8 mouse cellular contexts compared by ENCODE assay signal in genomic region chr17:56756703-56757399, GRCm38 (mm10). TPM values are rescaled to one million over a fixed set of nuclear protein-coding genes. Genes with fewer than 3 reads are reported as not detected.
DNase-seq lines count a peak whose midpoint lies in the region; ATAC-seq and TF ChIP-seq lines count a peak whose summit lies in the region.

No protein-coding gene starts in this region.

- no peak for TF ChIP-seq POLR2A in spleen, adult 2 months (IDR thresholded peaks at IDR 0.05; ENCODE audit: low read depth, low read length)
- no peak for TF ChIP-seq POLR2A in lung, adult 2 months (IDR thresholded peaks at IDR 0.05; ENCODE audit: borderline replicate concordance, extremely low read depth, low read depth, low read length)

- H3K4me2 ChIP-seq in forebrain, embryonic 11.5 days (ENCODE audit: low read depth, low read length, severe bottlenecking) = peak overlapping the region; percentile 95
- H3K4me2 ChIP-seq in intestine, embryonic 15.5 days (replicated peaks) = peak overlapping the region; percentile 100
- H3K4me2 ChIP-seq in stomach, postnatal 0 days (replicated peaks; ENCODE audit: low read depth) = peak overlapping the region; percentile 100

- no peaks in the 10 kb centered on the region for H3K9me3 ChIP-seq in forebrain, embryonic 11.5 days (ENCODE audit: control insufficient read depth, low read length)
- no peaks in the 10 kb centered on the region for H3K9me3 ChIP-seq in intestine, embryonic 15.5 days
- no peaks in the 10 kb centered on the region for H3K9me3 ChIP-seq in stomach, postnatal 0 days (ENCODE audit: control insufficient read depth, low read length)

- TF ChIP-seq EP300 in stomach, postnatal 0 days (optimal IDR thresholded peaks at IDR 0.05) = no peak

- DNase-seq in spleen, adult 2 months (ENCODE audit: low read depth in 1 of 2, low spot score in 2 of 2) = no peak
- DNase-seq in spleen, postnatal 36 days (ENCODE audit: low spot score in 2 of 2) = no peak
- peak; percentile 66 for DNase-seq in forebrain, embryonic 11.5 days (ENCODE audit: low spot score)
- peak; percentile 41 for DNase-seq in lung, adult 2 months
- DNase-seq in stomach, postnatal 0 days (ENCODE audit: low spot score) = peak; percentile 63
- no peak for DNase-seq in right cerebral cortex, postnatal 25 days
- DNase-seq in layer of hippocampus, adult 18-20 months (ENCODE audit: low spot score in 2 of 2) = no peak

- no peaks in the 10 kb centered on the region for H3K36me3 ChIP-seq in spleen, adult 2 months (ENCODE audit: control insufficient read depth, insufficient read depth, low read length)
- H3K36me3 ChIP-seq in forebrain, embryonic 11.5 days (ENCODE audit: control insufficient read depth, insufficient read depth, low read length) = no peaks in the 10 kb centered on the region
- no peaks in the 10 kb centered on the region for H3K36me3 ChIP-seq in intestine, embryonic 15.5 days
- no peaks in the 10 kb centered on the region for H3K36me3 ChIP-seq in stomach, postnatal 0 days (ENCODE audit: control insufficient read depth, insufficient read depth, low read length)

- H3K4me3 ChIP-seq in spleen, adult 2 months (ENCODE audit: extremely low read depth, insufficient read depth, insufficient read length) = peak overlapping the region; percentile 35; the same call in 1 of the 2 replicates
- H3K4me3 ChIP-seq in forebrain, embryonic 11.5 days (ENCODE audit: low read depth, low read length) = peak overlapping the region; percentile 40
- H3K4me3 ChIP-seq in intestine, embryonic 15.5 days (replicated peaks) = peak overlapping the region; percentile 59
- no peak overlapping the region for H3K4me3 ChIP-seq in lung, adult 2 months (replicated peaks; ENCODE audit: extremely low read depth, low read depth, low read length)
- H3K4me3 ChIP-seq in stomach, postnatal 0 days (ENCODE audit: low read depth, low read length) = peak overlapping the region; percentile 66

- no peak overlapping the region for H3K27ac ChIP-seq in spleen, adult 2 months (ENCODE audit: insufficient read depth, low read length)
- no peak overlapping the region for H3K27ac ChIP-seq in forebrain, embryonic 11.5 days (ENCODE audit: low read depth, low read length)
- H3K27ac ChIP-seq in intestine, embryonic 15.5 days = no peak overlapping the region
- H3K27ac ChIP-seq in stomach, postnatal 0 days (replicated peaks) = peak overlapping the region; percentile 45; the same call in 1 of the 2 replicates

- ATAC-seq in forebrain, embryonic 11.5 days (replicated peaks; ENCODE audit: low FRiP score) = peak; percentile 15
- ATAC-seq in intestine, embryonic 15.5 days = peak; percentile 23
- peak; percentile 13 for ATAC-seq in stomach, postnatal 0 days (ENCODE audit: low FRiP score, low TSS enrichment)

- peaks cover 12% of the 10 kb centered on the region; the same call in 1 of the 2 replicates for H3K4me1 ChIP-seq in spleen, adult 2 months (ENCODE audit: control insufficient read depth, insufficient read depth, insufficient read length)
- peaks cover 11% of the 10 kb centered on the region; the same call in 1 of the 2 replicates for H3K4me1 ChIP-seq in forebrain, embryonic 11.5 days (replicated peaks; ENCODE audit: control insufficient read depth, insufficient read depth, low read length)
- peaks cover 43% of the 10 kb centered on the region for H3K4me1 ChIP-seq in intestine, embryonic 15.5 days (replicated peaks)
- no peaks in the 10 kb centered on the region; the same call in 1 of the 2 replicates for H3K4me1 ChIP-seq in lung, adult 2 months (ENCODE audit: control insufficient read depth, insufficient read depth, low read length)
- peaks cover 6% of the 10 kb centered on the region for H3K4me1 ChIP-seq in stomach, postnatal 0 days (replicated peaks; ENCODE audit: control insufficient read depth, insufficient read depth)

- peaks cover 16% of the 10 kb centered on the region for H3K27me3 ChIP-seq in spleen, adult 2 months (ENCODE audit: control insufficient read depth, insufficient read depth, low read length)
- peaks cover 59% of the 10 kb centered on the region for H3K27me3 ChIP-seq in forebrain, embryonic 11.5 days (ENCODE audit: control insufficient read depth, insufficient read depth, low read length)
- peaks cover 44% of the 10 kb centered on the region for H3K27me3 ChIP-seq in intestine, embryonic 15.5 days (replicated peaks)
- no peaks in the 10 kb centered on the region for H3K27me3 ChIP-seq in stomach, postnatal 0 days (ENCODE audit: control insufficient read depth, insufficient read depth, low read length)

- TF ChIP-seq CTCF in spleen, adult 2 months (IDR thresholded peaks at IDR 0.05; ENCODE audit: extremely low read depth, insufficient read depth, insufficient read length, insufficient replicate concordance) = no peak
- TF ChIP-seq CTCF in lung, adult 2 months (IDR thresholded peaks at IDR 0.05; ENCODE audit: insufficient read depth, low read length) = no peak
- TF ChIP-seq CTCF in stomach, postnatal 0 days (IDR thresholded peaks at IDR 0.05; ENCODE audit: low read depth) = peak; percentile 78

- peak overlapping the region; percentile 54 for H3K9ac ChIP-seq in forebrain, embryonic 11.5 days (ENCODE audit: low read length)
- peak overlapping the region; percentile 61 for H3K9ac ChIP-seq in intestine, embryonic 15.5 days
- peak overlapping the region; percentile 78 for H3K9ac ChIP-seq in stomach, postnatal 0 days (ENCODE audit: low read length)

- 5% methylated on average over 51 of the region's 51 CpGs for WGBS in spleen, adult 2 months
- 1% methylated on average over 44 of the region's 51 CpGs for WGBS in forebrain, embryonic 11.5 days
- under 1% methylated on average over 51 of the region's 51 CpGs for WGBS in intestine, embryonic 15.5 days
- WGBS in lung, adult 2 months = 1% methylated on average over 51 of the region's 51 CpGs
- WGBS in stomach, postnatal 0 days = 1% methylated on average over 38 of the region's 51 CpGs

RNA-seq across cellular contexts. Expression of gene Nrtn, which starts 0.5 kb away (rescaled TPM):
- 1.3 and 2.4 TPM in 2 replicates for polyA plus RNA-seq in spleen, adult 2 months (2012; rRNA removed)
- polyA plus RNA-seq in forebrain, embryonic 11.5 days (2014; fragmentation: Nextera tagmentation; extraction: Ambion mirVana) = 5.0 and 5.5 TPM in 2 replicates
- 9.9 and 10.7 TPM in 2 replicates for polyA plus RNA-seq in intestine, embryonic 15.5 days (2015; fragmentation: Nextera tagmentation; extraction: Ambion mirVana)
- 17.3 and 23.2 TPM in 2 replicates for polyA plus RNA-seq in lung, adult 2 months (2012; rRNA removed)
- 32.4 and 37.9 TPM in 2 replicates for polyA plus RNA-seq in stomach, postnatal 0 days (2015; fragmentation: Nextera tagmentation; extraction: Ambion mirVana)
- 1 to 10 TPM; 1.6 to 3.4 TPM for total RNA-seq in layer of hippocampus, adult 18-20 months (2021)

RNA-seq across cellular contexts. Expression of gene Dus3l, which starts 7.7 kb away (rescaled TPM):
- 98.4 and 128 TPM in 2 replicates for polyA plus RNA-seq in spleen, adult 2 months (2012; rRNA removed)
- polyA plus RNA-seq in forebrain, embryonic 11.5 days (2014; fragmentation: Nextera tagmentation; extraction: Ambion mirVana) = 40.4 and 43.1 TPM in 2 replicates
- 38.7 and 42.8 TPM in 2 replicates for polyA plus RNA-seq in intestine, embryonic 15.5 days (2015; fragmentation: Nextera tagmentation; extraction: Ambion mirVana)
- polyA plus RNA-seq in lung, adult 2 months (2012; rRNA removed) = 81.7 and 84.5 TPM in 2 replicates
- polyA plus RNA-seq in stomach, postnatal 0 days (2015; fragmentation: Nextera tagmentation; extraction: Ambion mirVana) = 22.9 and 24.4 TPM in 2 replicates
- 10 to 100 TPM; 63.4 to 68.8 TPM for total RNA-seq in layer of hippocampus, adult 18-20 months (2021)

RNA-seq across cellular contexts. Expression of gene Prr22, which starts 13.2 kb away (rescaled TPM):
- polyA plus RNA-seq in spleen, adult 2 months (2012; rRNA removed) = 3.3 and 4.7 TPM in 2 replicates
- polyA plus RNA-seq in forebrain, embryonic 11.5 days (2014; fragmentation: Nextera tagmentation; extraction: Ambion mirVana) = 1.3 and 1.8 TPM in 2 replicates
- polyA plus RNA-seq in intestine, embryonic 15.5 days (2015; fragmentation: Nextera tagmentation; extraction: Ambion mirVana) = 1.2 and 1.6 TPM in 2 replicates
- polyA plus RNA-seq in lung, adult 2 months (2012; rRNA removed) = 1.6 and 2.2 TPM in 2 replicates
- 0.38 and 0.65 TPM in 2 replicates for polyA plus RNA-seq in stomach, postnatal 0 days (2015; fragmentation: Nextera tagmentation; extraction: Ambion mirVana)
- total RNA-seq in layer of hippocampus, adult 18-20 months (2021) = 1 to 10 TPM in 1 of 2 experiments, under 1 TPM in 1; 0.99 to 1.2 TPM

RNA-seq across cellular contexts. Expression of gene Vmac, which starts 39.0 kb away (rescaled TPM):
- polyA plus RNA-seq in spleen, adult 2 months (2012; rRNA removed) = 20.3 and 33.9 TPM in 2 replicates
- polyA plus RNA-seq in forebrain, embryonic 11.5 days (2014; fragmentation: Nextera tagmentation; extraction: Ambion mirVana) = 14.1 and 21.4 TPM in 2 replicates
- 14.3 and 15.2 TPM in 2 replicates for polyA plus RNA-seq in intestine, embryonic 15.5 days (2015; fragmentation: Nextera tagmentation; extraction: Ambion mirVana)
- 31.9 and 32.4 TPM in 2 replicates for polyA plus RNA-seq in lung, adult 2 months (2012; rRNA removed)
- 19.0 and 22.8 TPM in 2 replicates for polyA plus RNA-seq in stomach, postnatal 0 days (2015; fragmentation: Nextera tagmentation; extraction: Ambion mirVana)
- 10 to 100 TPM in 1 of 2 experiments, 1 to 10 TPM in 1; 9.6 to 10.2 TPM for total RNA-seq in layer of hippocampus, adult 18-20 months (2021)

RNA-seq across cellular contexts. Expression of gene Ndufa11, which starts 39.3 kb away (rescaled TPM):
- polyA plus RNA-seq in spleen, adult 2 months (2012; rRNA removed) = 181 and 252 TPM in 2 replicates
- polyA plus RNA-seq in forebrain, embryonic 11.5 days (2014; fragmentation: Nextera tagmentation; extraction: Ambion mirVana) = 292 and 332 TPM in 2 replicates
- polyA plus RNA-seq in intestine, embryonic 15.5 days (2015; fragmentation: Nextera tagmentation; extraction: Ambion mirVana) = 471 and 522 TPM in 2 replicates
- 348 and 393 TPM in 2 replicates for polyA plus RNA-seq in lung, adult 2 months (2012; rRNA removed)
- 584 and 595 TPM in 2 replicates for polyA plus RNA-seq in stomach, postnatal 0 days (2015; fragmentation: Nextera tagmentation; extraction: Ambion mirVana)
- 100 to 1,000 TPM; 213 to 228 TPM for total RNA-seq in layer of hippocampus, adult 18-20 months (2021)

Comparison
In these comparisons a context has a peak if more than half of its experiments do, and no peak if none do; other contexts are left out.
1. DNase-seq: peak in forebrain, embryonic 11.5 days (single experiment), lung, adult 2 months (single experiment) and stomach, postnatal 0 days (single experiment); none in spleen, adult 2 months (0 of 2), spleen, postnatal 36 days (0 of 2), right cerebral cortex, postnatal 25 days (single experiment) and layer of hippocampus, adult 18-20 months (0 of 2).
2. Peak in every context shown above with its lines, with median percentiles within 50 percentile points of each other: ATAC-seq, H3K4me2 ChIP-seq and H3K9ac ChIP-seq.